Mouse (Mus musculus) intestine, postnatal 0 days (tissue): ENCODE measurements around the gene Ccdc159. TPM values are rescaled to one million over a fixed set of nuclear protein-coding genes. Genes with fewer than 3 reads are reported as not detected.

Source experiments
- ATAC-seq: fragments of 200-750 bp; cut with Nextera tagmentation; 2 replicates; pipeline ENCODE4 v1.8.0; 2017; ENCODE audit warnings: mild to moderate bottlenecking, moderate TSS enrichment, moderate library complexity
- H3K27ac ChIP-seq: fragments of 300-500 bp; sonication (generic); 2 replicates; pipeline ENCODE4 v1.5.1; 2014; ENCODE audit warnings: mild to moderate bottlenecking, low read depth, low read length, moderate library complexity
- H3K27me3 ChIP-seq: fragments of 300-500 bp; sonication (generic); replicated peaks from 2 replicates; pipeline ENCODE4 v1.6.1; 2014; ENCODE audit warnings: low read length, mixed read lengths; ENCODE audit not compliant: control insufficient read depth, insufficient read depth
- H3K36me3 ChIP-seq: fragments of 300-500 bp; sonication (generic); 2 replicates; pipeline ENCODE4 v1.6.1; 2014; ENCODE audit warnings: mild to moderate bottlenecking, moderate library complexity; ENCODE audit not compliant: control insufficient read depth, insufficient read depth
- H3K4me1 ChIP-seq: fragments of 300-500 bp; sonication (generic); replicated peaks from 2 replicates; pipeline ENCODE4 v1.6.1; 2014; ENCODE audit warnings: antibody characterized with exemption, low read length, mixed read lengths; ENCODE audit not compliant: control insufficient read depth, insufficient read depth
- H3K4me2 ChIP-seq: fragments of 300-500 bp; sonication (generic); replicated peaks from 2 replicates; pipeline ENCODE4 v1.6.1; 2014; ENCODE audit warnings: low read depth, mild to moderate bottlenecking, moderate library complexity
- H3K4me3 ChIP-seq: fragments of 300-500 bp; sonication (generic); 2 replicates; pipeline ENCODE4 v1.5.1; 2014; ENCODE audit warnings: low read depth, low read length
- H3K9ac ChIP-seq: fragments of 300-500 bp; sonication (generic); 2 replicates; pipeline ENCODE4 v1.6.1; 2014; ENCODE audit warnings: mild to moderate bottlenecking, low read depth, low read length
- H3K9me3 ChIP-seq: fragments of 300-500 bp; sonication (generic); 2 replicates; pipeline ENCODE4 v1.6.1; 2016; ENCODE audit warnings: mixed run types; ENCODE audit not compliant: control insufficient read depth
- CTCF ChIP-seq: sonication (generic); IDR thresholded peaks from 2 replicates; pipeline ENCODE4 v1.5.1; 2016; ENCODE audit warnings: low read depth, mild to moderate bottlenecking, control low read depth, antibody characterized with exemption, moderate library complexity
- WGBS: fragments of 180-500 bp; shearing (Covaris S2); extraction: QIAGEN DNeasy Blood & Tissue Kit; methylation state at CpG from one replicate; pipeline ENCODE4 v1.1.7; 2014; 5-methylcytosine and 5-hydroxymethylcytosine counted together
- polyA plus RNA-seq: library from polyadenylated mRNA; unstranded; fragments of >200 nt; fragmentation: Nextera tagmentation; extraction: Ambion mirVana; gene quantifications from 2 replicates; pipeline ENCODE4 v1.2.1, GENCODE M21; 2015

Gene Ccdc159
- polyA plus RNA-seq: 0.63 and 0.99 TPM in 2 replicates

- H3K9me3 ChIP-seq: no peaks in the 10 kb centered on the region
- peak within 1 kb of the TSS; percentile 50 for H3K9ac ChIP-seq
- under 1% methylated on average over 28 of the region's 28 CpGs for WGBS
- no peaks in the 10 kb centered on the region for H3K27me3 ChIP-seq
- no peaks in the 10 kb centered on the region; the same call in 1 of the 2 replicates for H3K36me3 ChIP-seq
- TF ChIP-seq CTCF: no peak
- H3K4me3 ChIP-seq: peak within 1 kb of the TSS; percentile 54
- H3K4me1 ChIP-seq: peaks cover 5% of the 10 kb centered on the region; the same call in 1 of the 2 replicates
- peak within 1 kb of the TSS; percentile 29; the same call in 1 of the 2 replicates for H3K27ac ChIP-seq
- ATAC-seq: peak; percentile 98
- peak within 1 kb of the TSS; percentile 70 for H3K4me2 ChIP-seq
Observed at GRCm38 (mm10) chr9:21927208-21927753, at the start of gene Ccdc159, which contains the start of gene Tmem205. Gene Ccdc159 (plus strand): TSS chr9:21927471. Gene Tmem205 (minus strand): TSS chr9:21927556.

GRCm38 (mm10) chr9:21889229-21889628, 38.0 kb upstream of the Ccdc159 start:
- 58% methylated on average over 3 of the region's 3 CpGs for WGBS
- TF ChIP-seq CTCF: peak; percentile 68
- H3K4me3 ChIP-seq: no peak overlapping the region

GRCm38 (mm10) chr9:21901223-21901820, 25.9 kb upstream of the Ccdc159 start:
- H3K36me3 ChIP-seq: no peaks in the 10 kb centered on the region
- H3K4me2 ChIP-seq: peak overlapping the region; percentile 62
- H3K4me1 ChIP-seq: 0 out of 2 replicates have a peak, but pooled peaks cover 4% of the 10 kb centered on the region
- H3K4me3 ChIP-seq: peak overlapping the region; percentile 36
- H3K9ac ChIP-seq: no peak overlapping the region
- TF ChIP-seq CTCF: peak; percentile 52
- no peak overlapping the region for H3K27ac ChIP-seq
- H3K9me3 ChIP-seq: no peaks in the 10 kb centered on the region
- WGBS: 12% methylated on average over 10 of the region's 10 CpGs
- no peaks in the 10 kb centered on the region for H3K27me3 ChIP-seq
- peak; percentile 72 for ATAC-seq

More at GRCm38 (mm10) chr9:21889229-21889628, 38.0 kb upstream of the Ccdc159 start:
- Histone ChIP-seq H3K9me3 (no peaks in the 10 kb centered on the region), H3K27ac (no peak overlapping the region), H3K36me3 (no peaks in the 10 kb centered on the region), H3K9ac (no peak overlapping the region), H3K4me2 (no peak overlapping the region), H3K27me3 (no peaks in the 10 kb centered on the region), H3K4me1 (no peaks in the 10 kb centered on the region)
- peak; percentile 43; the same call in 1 of the 2 replicates for ATAC-seq

GRCm38 (mm10) chr9:21904031-21904430, 23.2 kb upstream of the Ccdc159 start:
- TF ChIP-seq CTCF: no peak
- H3K4me2 ChIP-seq: no peak overlapping the region
- no peak overlapping the region for H3K4me3 ChIP-seq
- H3K4me1 ChIP-seq: 0 out of 2 replicates have a peak, but pooled peaks cover 4% of the 10 kb centered on the region
- H3K27me3 ChIP-seq: no peaks in the 10 kb centered on the region
- H3K36me3 ChIP-seq: no peaks in the 10 kb centered on the region
- whole genome bisulfite sequencing: 84% methylated on average over 4 of the region's 4 CpGs
- no peaks in the 10 kb centered on the region for H3K9me3 ChIP-seq
- no peak for ATAC-seq
- H3K27ac ChIP-seq: no peak overlapping the region
- H3K9ac ChIP-seq: no peak overlapping the region

GRCm38 (mm10) chr9:21908216-21908615, 19.1 kb upstream of the Ccdc159 start:
- 73% methylated on average over 11 of the region's 11 CpGs for WGBS
- no peaks in the 10 kb centered on the region for H3K27me3 ChIP-seq

GRCm38 (mm10) chr9:21909474-21910223, 17.6 kb upstream of the Ccdc159 start:
- no peak for TF ChIP-seq CTCF
- no peak overlapping the region for H3K27ac ChIP-seq
- 75% methylated on average over 10 of the region's 10 CpGs for WGBS
- no peak for ATAC-seq
- no peaks in the 10 kb centered on the region for H3K27me3 ChIP-seq
- H3K36me3 ChIP-seq: peaks cover 18% of the 10 kb centered on the region
- H3K9ac ChIP-seq: no peak overlapping the region
- H3K4me2 ChIP-seq: no peak overlapping the region
- no peaks in the 10 kb centered on the region for H3K4me1 ChIP-seq
- no peak overlapping the region for H3K4me3 ChIP-seq
- no peaks in the 10 kb centered on the region for H3K9me3 ChIP-seq

More at GRCm38 (mm10) chr9:21908216-21908615, 19.1 kb upstream of the Ccdc159 start:
- ATAC-seq: no peak
- Histone ChIP-seq H3K4me1 (no peaks in the 10 kb centered on the region), H3K4me3 (no peak overlapping the region), H3K9me3 (no peaks in the 10 kb centered on the region), H3K27ac (no peak overlapping the region), H3K9ac (no peak overlapping the region), H3K36me3 (peaks cover 16% of the 10 kb centered on the region), H3K4me2 (no peak overlapping the region)
- TF ChIP-seq CTCF: no peak
